Mouse (Mus musculus): ENCODE data around the gene Hrasls.

Gene Hrasls

GRCm38 (mm10) chr16:29209605-29210411, at the start of gene Hrasls:
Gene Hrasls (plus strand): TSS chr16:29209695.
- no peak for DNase-seq (ENCODE audit: low read depth)

DNA sequence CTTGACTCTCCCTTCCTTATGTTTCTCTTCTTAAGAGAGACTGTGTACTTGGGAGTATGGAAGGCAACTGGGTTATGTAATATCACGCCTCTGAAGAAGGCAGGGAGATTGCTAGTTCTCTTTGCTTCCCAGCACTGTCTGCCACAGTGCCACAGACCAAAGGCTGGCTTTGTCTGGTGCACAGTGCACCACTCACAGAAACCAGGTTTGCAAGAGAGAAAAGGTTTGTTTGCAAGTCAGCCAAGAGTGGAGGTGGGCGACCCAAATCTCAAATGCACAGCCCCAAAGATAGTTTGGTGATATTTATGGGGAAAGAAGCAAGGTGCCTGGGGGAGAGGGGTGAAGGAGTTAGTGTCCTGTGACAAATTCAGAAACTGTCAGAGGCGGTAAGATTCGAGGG, 47.2 kb upstream of the Hrasls start:
- DNase-seq (ENCODE audit: low read depth), result no peak

DNA sequence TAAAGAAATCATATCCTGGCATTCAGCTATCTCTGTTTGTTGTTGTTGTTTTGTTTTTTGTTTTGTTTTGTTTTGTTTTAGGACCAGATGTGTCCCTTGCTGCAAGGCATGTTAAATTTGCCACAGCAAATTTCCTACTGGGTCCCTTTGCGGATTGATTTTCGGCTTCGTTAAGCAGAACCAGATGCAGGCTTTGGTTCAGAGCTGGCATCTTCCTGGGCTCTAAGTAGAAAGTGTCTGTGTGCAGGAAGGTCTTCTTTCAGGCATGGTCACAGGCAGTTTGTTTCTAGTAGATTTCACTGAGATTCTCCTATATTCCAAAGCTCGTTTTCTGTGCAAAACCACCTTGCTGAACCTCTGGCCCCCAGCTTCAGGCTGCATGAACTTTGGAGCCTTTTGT, 42.4 kb upstream of the Hrasls start:
- no peak for DNase-seq (ENCODE audit: low read depth)

DNA sequence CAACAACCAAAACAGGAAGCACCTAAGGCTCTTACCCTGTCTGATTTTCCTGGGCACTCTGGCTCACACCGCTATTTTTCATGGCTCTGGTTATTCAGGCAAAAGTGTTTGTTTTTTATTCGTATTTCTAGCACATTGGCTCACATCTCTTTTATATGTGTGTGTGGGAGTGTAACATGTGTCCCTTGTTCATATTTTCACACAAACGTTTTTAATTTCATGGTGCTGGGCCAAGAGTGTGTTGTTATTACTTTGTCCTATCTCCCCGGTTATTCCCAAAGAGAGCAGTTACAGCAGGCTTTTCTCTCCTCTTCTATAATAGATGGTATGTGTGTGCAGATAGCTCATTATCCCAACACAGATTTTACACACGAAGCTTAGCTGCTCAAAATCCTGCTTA, 37.8 kb upstream of the Hrasls start:
- no peak for DNase-seq (ENCODE audit: low read depth)

DNA sequence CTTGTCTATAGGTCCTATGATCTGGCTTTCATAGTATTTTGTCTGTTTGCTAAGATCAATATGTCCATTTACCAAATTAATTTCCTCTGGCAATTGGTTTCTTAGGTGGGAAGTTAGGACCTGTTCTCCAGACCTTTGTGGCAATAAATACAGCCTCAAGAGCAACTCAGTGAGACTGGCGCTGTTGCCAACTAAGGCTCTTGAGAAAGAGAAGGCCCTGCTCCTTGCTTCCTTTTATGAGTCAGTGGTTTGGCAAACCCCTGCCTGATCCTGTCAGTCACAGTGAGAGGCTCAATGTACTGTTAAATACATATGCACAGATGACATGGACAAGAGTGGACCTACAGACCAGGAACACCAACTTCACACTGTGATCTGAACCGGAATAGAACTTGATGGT, 36.3 kb upstream of the Hrasls start:
- DNase-seq (ENCODE audit: low read depth), result no peak

DNA sequence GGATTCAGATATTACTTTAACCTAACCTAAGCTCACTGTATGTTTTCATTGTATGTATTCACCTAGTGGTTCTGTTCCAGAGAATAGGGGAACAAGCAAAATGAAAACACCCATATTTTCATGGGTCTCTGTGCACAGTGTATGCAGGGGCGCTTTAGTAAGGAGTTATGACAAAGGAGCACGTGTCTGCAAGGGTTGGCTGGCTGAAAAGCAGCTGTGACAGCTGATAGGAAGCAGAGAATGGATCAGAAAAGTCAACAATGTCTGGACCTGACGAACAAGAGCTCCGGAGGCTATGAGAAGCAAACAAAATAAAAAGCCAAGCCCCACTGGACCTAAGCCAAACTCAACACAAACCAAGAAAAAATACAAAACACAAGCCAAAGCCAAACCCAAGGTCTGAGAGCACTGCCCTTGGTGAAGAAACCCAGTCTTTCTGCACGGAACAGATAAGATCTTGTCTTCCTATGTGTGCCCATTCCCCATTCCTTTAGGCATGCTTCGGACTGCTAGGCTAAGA, 34.6 kb upstream of the Hrasls start:
- DNase-seq (ENCODE audit: low read depth), result no peak

DNA sequence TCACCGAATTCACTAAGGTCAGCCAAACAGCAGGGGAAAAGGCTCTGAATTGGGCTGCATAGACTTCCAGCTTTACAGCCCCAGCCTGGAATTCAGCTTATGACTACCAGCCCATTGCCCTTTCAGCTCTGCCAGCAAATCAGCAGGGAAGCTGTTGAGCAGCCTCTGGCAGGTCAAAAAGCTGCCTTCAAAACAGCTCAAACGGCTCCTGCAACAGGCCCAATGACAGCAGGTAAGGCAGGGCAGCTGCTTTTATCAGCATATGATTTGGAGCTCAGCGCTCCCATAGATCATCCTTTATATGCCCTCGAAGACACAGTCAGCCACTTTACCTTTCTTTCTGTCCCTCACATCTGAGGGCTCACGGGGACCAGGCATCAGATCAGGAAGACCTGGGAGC, 16.6 kb upstream of the Hrasls start:
- no peak for DNase-seq (ENCODE audit: low read depth)

DNA sequence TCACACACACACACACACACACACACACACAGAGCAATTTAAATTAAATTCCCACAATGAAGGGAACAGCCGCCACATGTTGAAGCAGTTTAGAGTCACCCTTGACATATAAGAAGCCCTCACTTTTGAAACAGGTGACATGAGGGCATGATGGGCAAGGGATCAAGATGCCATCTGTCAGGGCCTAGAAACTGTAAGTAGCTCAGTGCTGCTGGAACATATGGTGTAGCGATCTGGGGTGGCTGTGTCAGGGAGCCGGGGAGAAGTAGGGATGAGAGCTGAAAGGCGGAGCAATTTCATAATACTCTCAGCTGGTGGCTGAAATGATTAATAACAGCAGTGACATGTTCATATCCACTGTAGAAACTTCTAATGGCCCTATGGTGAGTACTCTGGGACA, 15.5 kb upstream of the Hrasls start:
- no peak for DNase-seq (ENCODE audit: low read depth)

- DNase-seq (ENCODE audit: low read depth), result no peak
Measured at GRCm38 (mm10) chr16:29195156-29195555, 14.3 kb upstream of the Hrasls start.

GRCm38 (mm10) chr16:29198461-29198860, 11.0 kb upstream of the Hrasls start:
- DNase-seq (ENCODE audit: low read depth), result no peak

GRCm38 (mm10) chr16:29201146-29201545, 8.3 kb upstream of the Hrasls start:
- no peak for DNase-seq (ENCODE audit: low read depth)

GRCm38 (mm10) chr16:29204875-29205274, 4.6 kb upstream of the Hrasls start:
- no peak for DNase-seq (ENCODE audit: low read depth)

DNA sequence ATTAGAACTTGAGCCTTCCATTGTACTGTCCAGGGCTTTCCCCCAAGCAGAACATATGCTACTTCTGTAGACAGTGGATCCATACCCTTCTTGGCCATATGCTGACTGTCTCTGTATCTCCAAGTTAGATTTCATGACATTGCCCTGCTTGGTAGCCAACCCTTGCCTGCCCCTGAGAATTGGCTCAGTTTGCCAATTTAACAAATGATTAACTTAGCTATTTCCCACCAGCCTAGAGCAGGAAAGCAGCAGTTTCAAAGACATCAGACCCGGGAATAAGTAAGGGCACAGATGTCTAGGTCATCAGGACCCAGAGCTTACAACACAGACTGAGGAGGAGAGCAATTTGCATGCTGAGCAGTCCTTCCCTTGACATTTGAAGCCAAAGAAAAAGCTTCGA, 3.9 kb upstream of the Hrasls start:
- DNase-seq (ENCODE audit: low read depth), result no peak

DNA sequence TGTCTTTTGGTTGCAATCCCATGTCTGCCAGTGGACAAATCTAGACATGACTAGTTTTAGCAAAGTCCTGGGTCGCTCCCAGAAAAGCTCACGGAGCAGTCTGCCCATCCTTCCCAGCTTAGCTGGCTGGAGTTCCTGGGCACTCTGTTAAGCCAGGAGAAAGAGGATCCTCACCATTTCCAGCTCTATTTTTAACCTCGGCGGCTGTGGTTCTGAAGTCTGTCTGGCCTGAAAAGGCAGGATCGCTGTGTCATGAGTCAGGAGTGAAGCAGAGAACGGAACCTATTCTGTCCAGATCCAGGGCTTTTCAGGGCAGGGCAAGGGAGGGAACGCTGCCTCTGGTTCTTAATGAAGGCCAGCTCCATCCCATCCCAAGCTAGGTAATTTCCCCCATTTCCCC, 654 bp upstream of the Hrasls start:
- no peak for DNase-seq (ENCODE audit: low read depth)

- no peak for DNase-seq (ENCODE audit: low read depth)
Measured at GRCm38 (mm10) chr16:29216395-29217295, 7.2 kb downstream of the Hrasls start.

GRCm38 (mm10) chr16:29235951-29236350, 26.5 kb downstream of the Hrasls start:
- DNase-seq (ENCODE audit: low read depth), result no peak

DNA sequence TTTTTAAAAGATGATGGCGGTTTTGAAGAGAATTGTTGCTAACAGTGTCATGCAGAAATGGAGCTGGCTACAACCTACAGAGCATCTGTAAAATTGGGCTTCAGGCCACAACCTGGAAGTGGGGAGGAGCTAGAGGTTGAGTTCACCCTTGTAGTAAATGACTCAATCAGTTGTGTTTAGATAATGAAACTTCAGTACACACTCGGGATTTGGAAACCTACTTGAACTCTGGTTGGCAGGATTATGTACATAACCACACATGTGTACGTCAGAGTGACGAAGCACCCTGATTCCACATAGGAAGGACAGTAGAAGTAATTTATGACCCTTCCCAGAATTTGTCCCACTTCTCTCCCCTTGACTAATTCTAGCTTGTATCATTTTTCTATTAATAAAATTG, 44.8 kb downstream of the Hrasls start:
- DNase-seq (ENCODE audit: low read depth), result no peak

Data from 416B (cell line).